Mouse (Mus musculus) embryonic facial prominence, embryonic 11.5 days (tissue): ENCODE data around the gene Kcnj12. TPM values are rescaled to one million over a fixed set of nuclear protein-coding genes. Genes with fewer than 3 reads are reported as not detected.

Experiments
- ATAC-seq: fragments of 200-750 bp; cut with Nextera tagmentation; replicated peaks from 2 replicates; pipeline ENCODE4 v1.8.0; 2017; ENCODE audit warnings: low read depth; ENCODE audit not compliant: insufficient number of reproducible peaks, low FRiP score, low TSS enrichment
- DNase-seq: peaks from one replicate; pipeline ENCODE4 v3.0.0-alpha.2; 2015; ENCODE audit warnings: low spot score
- H3K27ac ChIP-seq: fragments of 300-500 bp; sonication (generic); replicated peaks from 2 replicates; pipeline ENCODE4 v1.5.1; 2014; ENCODE audit warnings: mild to moderate bottlenecking, low read depth, low read length, control low read depth
- H3K27me3 ChIP-seq: fragments of 300-500 bp; sonication (generic); 2 replicates; pipeline ENCODE4 v1.6.1; 2014; ENCODE audit warnings: mild to moderate bottlenecking, low read length, moderate library complexity, mixed read lengths; ENCODE audit not compliant: control insufficient read depth, insufficient read depth
- H3K36me3 ChIP-seq: fragments of 300-500 bp; sonication (generic); replicated peaks from 2 replicates; pipeline ENCODE4 v1.6.1; 2014; ENCODE audit warnings: low read depth, mild to moderate bottlenecking, low read length, moderate library complexity, mixed read lengths; ENCODE audit not compliant: control insufficient read depth, insufficient read depth
- H3K4me1 ChIP-seq: fragments of 300-500 bp; sonication (generic); 2 replicates; pipeline ENCODE4 v1.6.1; 2014; ENCODE audit warnings: low read length, mixed read lengths; ENCODE audit not compliant: control insufficient read depth, insufficient read depth
- H3K4me2 ChIP-seq: fragments of 300-500 bp; sonication (generic); 2 replicates; pipeline ENCODE4 v1.6.1; 2014; ENCODE audit warnings: low read depth, mild to moderate bottlenecking, control low read depth, low read length, moderate library complexity
- H3K4me3 ChIP-seq: fragments of 300-500 bp; sonication (generic); 2 replicates; pipeline ENCODE4 v1.5.1; 2014; ENCODE audit warnings: low read depth, low read length, control low read depth
- H3K9ac ChIP-seq: fragments of 300-500 bp; sonication (generic); replicated peaks from 2 replicates; pipeline ENCODE4 v1.6.1; 2014; ENCODE audit warnings: mild to moderate bottlenecking, control low read depth, low read length
- H3K9me3 ChIP-seq: fragments of 300-500 bp; sonication (generic); replicated peaks from 2 replicates; pipeline ENCODE4 v1.6.1; 2016; ENCODE audit warnings: mild to moderate bottlenecking, low read length, inconsistent platforms, mixed read lengths; ENCODE audit not compliant: control insufficient read depth
- WGBS: fragments of 180-500 bp; shearing (Covaris S2); extraction: QIAGEN DNeasy Blood & Tissue Kit; methylation state at CpG from one replicate; pipeline ENCODE4 v1.1.7; 2014; 5-methylcytosine and 5-hydroxymethylcytosine counted together
- polyA plus RNA-seq: library from polyadenylated mRNA; unstranded; fragments of >200 nt; fragmentation: Nextera tagmentation; extraction: Ambion mirVana; gene quantifications from 2 replicates; pipeline ENCODE4 v1.2.1, GENCODE M21; 2014

Gene Kcnj12
- polyA plus RNA-seq, 1 experiment from 2014 or later = 2.4 TPM

DNA sequence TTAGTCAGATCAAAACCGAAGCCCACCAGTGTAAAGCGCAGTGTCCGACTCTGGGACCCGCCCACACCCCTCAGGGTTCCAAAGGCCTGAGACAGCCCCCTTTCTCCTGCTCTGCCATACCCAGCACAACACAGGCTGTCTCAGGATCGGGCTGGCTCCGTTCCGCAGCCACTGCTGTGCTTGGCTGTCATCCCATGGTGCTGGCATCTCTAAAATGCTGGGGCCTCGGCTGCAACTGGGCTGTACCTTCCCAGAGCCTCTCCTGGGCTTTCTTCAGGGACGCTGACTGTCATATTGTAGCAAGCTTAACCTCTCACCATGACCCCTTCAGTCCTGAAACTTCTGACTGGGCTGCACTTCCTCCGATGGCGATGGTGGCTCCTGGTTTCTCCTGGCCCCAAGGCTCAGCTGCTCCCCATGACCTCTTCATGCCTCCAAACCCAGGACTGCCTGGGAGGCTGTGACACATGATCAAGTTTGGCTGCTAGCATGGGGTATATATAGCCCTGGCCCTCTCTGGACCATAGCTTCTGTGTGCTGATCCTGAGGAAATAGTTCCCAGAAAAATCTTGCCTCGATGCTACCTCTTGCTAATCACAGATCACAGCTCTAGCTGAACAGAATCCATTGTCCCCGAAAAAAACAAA lies 37.3 kb upstream of the Kcnj12 start:
- Histone ChIP-seq H3K4me1 (no peaks in the 10 kb centered on the region), H3K9ac (no peak overlapping the region), H3K9me3 (no peaks in the 10 kb centered on the region), H3K27me3 (no peaks in the 10 kb centered on the region), H3K36me3 (no peaks in the 10 kb centered on the region), H3K4me2 (no peak overlapping the region), H3K27ac (no peak overlapping the region), H3K4me3 (no peak overlapping the region)
- no peak for DNase-seq
- 52% methylated on average over 13 of the region's 13 CpGs for WGBS
- no peak for ATAC-seq

DNA sequence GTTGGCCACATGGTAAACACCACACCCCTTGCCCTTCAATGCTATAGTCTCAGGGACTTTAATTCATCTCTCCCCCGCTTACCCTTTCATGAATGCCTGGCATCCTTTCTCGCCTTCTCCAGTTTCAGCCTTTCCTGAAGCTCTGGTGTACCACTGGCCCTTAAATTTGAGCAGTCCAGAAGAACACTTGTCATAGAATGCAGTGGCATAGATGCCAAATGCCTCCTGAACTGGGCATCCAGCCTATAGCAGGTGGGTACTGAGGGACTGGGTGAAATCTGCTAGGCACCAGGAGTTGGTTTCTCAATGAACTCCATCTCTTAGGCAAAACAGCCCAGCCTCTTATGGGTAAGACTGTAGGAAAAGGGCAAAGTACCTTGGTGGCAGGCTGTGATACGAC lies 31.9 kb upstream of the Kcnj12 start:
- Histone ChIP-seq H3K4me1 (no peaks in the 10 kb centered on the region), H3K27me3 (no peaks in the 10 kb centered on the region), H3K4me2 (no peak overlapping the region), H3K9ac (no peak overlapping the region), H3K9me3 (no peaks in the 10 kb centered on the region), H3K27ac (no peak overlapping the region), H3K4me3 (no peak overlapping the region), H3K36me3 (no peaks in the 10 kb centered on the region)
- DNase-seq (no peak), ATAC-seq (no peak)
- 78% methylated on average over 3 of the region's 3 CpGs for WGBS

DNA sequence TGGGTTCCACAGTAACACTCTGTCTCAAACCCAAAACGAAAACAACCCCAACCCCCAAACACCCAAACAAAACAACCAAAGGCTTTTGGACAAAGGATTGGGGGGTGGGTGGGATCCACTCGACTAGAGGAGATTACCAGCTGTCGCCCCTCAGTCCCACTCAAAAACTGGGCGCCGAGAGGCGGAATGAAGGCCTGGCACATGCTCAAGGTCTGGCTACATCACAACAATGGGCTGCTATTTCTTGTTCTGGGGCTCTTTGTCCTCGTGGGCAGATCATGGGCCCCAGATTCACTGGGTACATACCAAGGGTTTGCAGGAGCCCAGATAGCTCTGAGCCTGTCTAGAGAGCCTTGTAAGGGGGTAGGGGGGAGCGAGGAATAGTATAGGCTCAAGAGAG lies 19.6 kb upstream of the Kcnj12 start:
- H3K27me3 ChIP-seq = no peaks in the 10 kb centered on the region
- H3K27ac ChIP-seq = no peak overlapping the region
- DNase-seq = no peak
- ATAC-seq = no peak
- H3K4me3 ChIP-seq = no peak overlapping the region
- H3K4me1 ChIP-seq = no peaks in the 10 kb centered on the region
- H3K9me3 ChIP-seq = no peaks in the 10 kb centered on the region
- no peak overlapping the region for H3K9ac ChIP-seq
- no peaks in the 10 kb centered on the region for H3K36me3 ChIP-seq
- no peak overlapping the region for H3K4me2 ChIP-seq
- WGBS = 80% methylated on average over 8 of the region's 8 CpGs

DNA sequence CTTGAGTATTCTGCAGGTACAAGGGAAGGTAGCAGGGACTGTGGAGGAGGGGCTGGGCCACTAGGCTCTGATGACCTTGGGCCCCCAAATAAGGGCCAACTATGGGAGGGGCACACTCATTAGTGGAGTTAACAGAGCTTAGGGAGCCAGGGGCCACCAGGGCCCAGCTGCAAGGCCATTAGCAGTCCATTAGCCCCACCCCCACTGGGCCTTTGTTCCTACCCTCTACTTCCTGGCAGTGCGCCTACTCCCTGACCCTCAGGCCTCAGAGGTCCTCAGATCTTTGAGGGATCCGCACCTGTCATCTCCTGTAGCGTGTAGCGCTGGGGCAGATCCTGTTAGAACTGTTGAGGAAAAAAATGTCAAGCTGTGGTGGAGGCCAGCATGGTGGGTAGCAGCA lies 18.3 kb upstream of the Kcnj12 start:
- no peak for DNase-seq
- Histone ChIP-seq H3K36me3 (no peaks in the 10 kb centered on the region), H3K4me2 (no peak overlapping the region), H3K4me3 (no peak overlapping the region), H3K27ac (no peak overlapping the region), H3K9me3 (no peaks in the 10 kb centered on the region), H3K4me1 (no peaks in the 10 kb centered on the region), H3K9ac (no peak overlapping the region), H3K27me3 (no peaks in the 10 kb centered on the region)
- ATAC-seq = no peak
- WGBS = 50% methylated on average over 4 of the region's 4 CpGs

DNA sequence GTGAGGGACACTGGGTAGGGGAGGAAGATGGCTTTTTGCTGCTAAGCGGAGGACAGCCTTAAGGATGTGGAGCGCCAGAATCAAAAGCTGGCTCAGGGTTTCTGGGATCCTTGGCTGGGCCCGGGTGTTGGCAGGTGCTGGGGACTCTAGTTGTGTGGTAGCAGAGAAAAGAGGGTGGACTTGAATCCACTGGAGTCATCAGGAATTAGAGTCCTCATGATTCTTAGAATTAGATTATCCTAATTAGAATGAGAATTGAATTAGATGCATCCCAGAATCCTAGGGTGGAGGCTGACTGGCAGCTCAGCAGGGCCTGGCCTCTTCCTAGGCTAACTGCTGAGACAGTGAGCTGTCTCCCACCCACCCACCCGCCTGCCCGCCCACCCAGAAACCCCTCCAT lies 17.6 kb upstream of the Kcnj12 start:
- no peak overlapping the region for H3K4me2 ChIP-seq
- no peak overlapping the region for H3K4me3 ChIP-seq
- ATAC-seq (no peak), DNase-seq (no peak)
- no peak overlapping the region for H3K9ac ChIP-seq
- no peaks in the 10 kb centered on the region for H3K4me1 ChIP-seq
- H3K9me3 ChIP-seq = no peaks in the 10 kb centered on the region
- WGBS = 58% methylated on average over 5 of the region's 5 CpGs
- no peaks in the 10 kb centered on the region for H3K27me3 ChIP-seq
- H3K36me3 ChIP-seq = no peaks in the 10 kb centered on the region
- no peak overlapping the region for H3K27ac ChIP-seq

DNA sequence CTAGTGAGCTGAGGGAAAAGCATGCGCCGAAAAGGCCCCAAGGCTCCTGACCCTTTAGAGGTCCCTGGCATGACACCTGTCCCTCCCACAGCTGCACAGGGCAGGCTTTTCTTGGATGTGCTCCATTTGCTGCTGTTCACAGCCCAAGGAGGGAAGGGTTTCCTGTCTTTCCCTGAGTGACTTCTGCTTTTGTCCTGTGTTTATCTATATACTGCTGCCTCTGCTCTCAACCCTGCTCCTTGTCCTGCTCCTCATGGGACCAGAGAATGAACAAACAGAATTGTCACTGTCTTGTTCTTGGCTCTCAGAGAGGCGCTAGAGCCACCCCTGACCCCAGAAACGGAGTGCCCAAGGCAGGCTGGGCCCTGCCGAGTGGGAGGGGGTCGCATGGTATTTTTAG lies 17.0 kb upstream of the Kcnj12 start:
- ATAC-seq (no peak), DNase-seq (no peak)
- Histone ChIP-seq H3K27me3 (no peaks in the 10 kb centered on the region), H3K9ac (no peak overlapping the region), H3K4me3 (no peak overlapping the region), H3K4me2 (no peak overlapping the region), H3K27ac (no peak overlapping the region), H3K4me1 (no peaks in the 10 kb centered on the region), H3K36me3 (no peaks in the 10 kb centered on the region), H3K9me3 (no peaks in the 10 kb centered on the region)
- WGBS = 23% methylated on average over 6 of the region's 6 CpGs

DNA sequence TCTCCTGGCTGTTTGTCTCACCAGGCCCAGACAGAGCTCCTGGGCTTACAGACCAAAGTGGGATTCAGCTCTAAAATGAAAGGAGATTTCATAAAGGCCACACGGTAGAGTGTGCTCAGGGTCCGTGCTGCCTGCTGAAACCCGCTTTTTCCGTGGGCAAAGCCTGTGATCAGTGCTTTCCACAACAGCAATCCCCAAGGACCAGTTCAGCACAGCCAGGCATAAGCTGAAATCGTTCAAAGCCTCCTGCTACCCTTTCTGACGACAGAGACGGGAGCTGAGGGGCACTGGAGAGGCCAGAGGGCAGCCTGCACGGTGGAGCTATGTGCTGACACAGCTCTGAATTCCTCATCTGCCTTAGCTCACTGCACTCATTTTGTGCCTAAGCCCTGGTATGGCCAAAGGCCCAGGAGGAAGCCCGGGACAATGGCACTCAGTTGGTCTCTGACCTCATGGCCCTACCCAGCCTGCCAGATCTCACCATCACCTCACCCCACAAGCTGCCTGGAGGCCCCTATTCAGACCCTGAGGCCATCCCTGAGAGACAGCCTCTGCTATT lies 10.5 kb upstream of the Kcnj12 start:
- Histone ChIP-seq H3K27me3 (no peaks in the 10 kb centered on the region), H3K4me3 (no peak overlapping the region), H3K27ac (no peak overlapping the region)

DNA sequence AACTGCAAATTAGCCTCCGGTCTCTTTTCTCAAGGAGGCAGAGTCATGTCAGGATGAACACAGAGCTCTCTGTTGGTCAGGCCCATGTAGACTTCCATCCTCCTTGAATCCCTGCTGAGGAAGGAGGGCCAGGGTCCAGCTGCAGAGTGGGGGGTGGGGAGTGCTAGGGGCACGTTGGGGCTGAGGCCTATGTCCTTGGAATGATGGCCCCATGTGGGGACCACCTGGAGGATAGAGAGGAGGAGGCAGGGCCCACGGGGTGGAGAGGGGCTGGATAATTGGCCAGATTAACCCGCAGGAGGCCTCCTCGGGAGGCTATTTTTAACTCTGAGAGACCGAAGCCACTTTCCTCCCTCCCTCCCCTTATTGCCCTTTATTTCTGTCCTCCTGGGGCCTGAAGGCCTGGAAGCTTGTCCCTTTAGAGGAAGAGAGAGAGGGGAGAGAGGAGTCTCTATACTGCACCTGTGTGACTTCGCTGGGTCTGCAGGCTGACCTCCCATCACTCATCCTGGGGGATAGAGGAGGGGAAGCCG lies 5.4 kb upstream of the Kcnj12 start:
- 7% methylated on average over 8 of the region's 8 CpGs for WGBS
- Histone ChIP-seq H3K36me3 (no peaks in the 10 kb centered on the region), H3K9ac (no peak overlapping the region), H3K9me3 (no peaks in the 10 kb centered on the region), H3K4me2 (no peak overlapping the region), H3K4me3 (no peak overlapping the region), H3K27ac (no peak overlapping the region), H3K4me1 (no peaks in the 10 kb centered on the region; the same call in 1 of the 2 replicates), H3K27me3 (peaks cover 14% of the 10 kb centered on the region)
- no peak for ATAC-seq
- peak; percentile 15 for DNase-seq

More for the DNA sequence above, 10.5 kb upstream of the Kcnj12 start:
- 0 out of 2 replicates have a peak, but pooled peaks have one; percentile 47 for ATAC-seq
- peak; percentile 17 for DNase-seq
- no peaks in the 10 kb centered on the region for H3K36me3 ChIP-seq
- no peaks in the 10 kb centered on the region for H3K4me1 ChIP-seq
- WGBS = 14% methylated on average over 9 of the region's 9 CpGs
- H3K9me3 ChIP-seq = no peaks in the 10 kb centered on the region
- H3K9ac ChIP-seq = no peak overlapping the region
- H3K4me2 ChIP-seq = no peak overlapping the region
